Mouse (Mus musculus) E14TG2a.4 (cell line): ENCODE data around the gene Spata18.

Experiments used
- H3K27me3 ChIP-seq: 2 replicates; pipeline ENCODE4 v1.6.1; 2014; ENCODE audit warnings: low read length, control low read depth; ENCODE audit not compliant: insufficient read depth
- H3K36me3 ChIP-seq: 2 replicates; pipeline ENCODE4 v1.6.1; 2014; ENCODE audit warnings: low read length, control low read depth; ENCODE audit not compliant: insufficient read depth
- H3K4me1 ChIP-seq: replicated peaks from 2 replicates; pipeline ENCODE4 v1.6.1; 2014; ENCODE audit warnings: low read depth, low read length, control low read depth
- H3K4me3 ChIP-seq: replicated peaks from 2 replicates; pipeline ENCODE4 v1.5.1; 2014; ENCODE audit warnings: mild to moderate bottlenecking, low read length
- H3K9me3 ChIP-seq: 2 replicates; pipeline ENCODE4 v1.6.1; 2014; ENCODE audit warnings: low read length, control low read depth
- CTCF ChIP-seq: conservative IDR thresholded peaks from 2 replicates; pipeline ENCODE4 v1.5.1; 2014; ENCODE audit warnings: low read length
- NANOG ChIP-seq: IDR thresholded peaks from 2 replicates; pipeline ENCODE4 v1.6.1; 2014; ENCODE audit warnings: borderline replicate concordance, low read length, mixed read lengths
- POU5F1 ChIP-seq: IDR thresholded peaks from 2 replicates; pipeline ENCODE4 v1.6.1; 2014; ENCODE audit warnings: low read length, borderline replicate concordance

Gene Spata18

DNA sequence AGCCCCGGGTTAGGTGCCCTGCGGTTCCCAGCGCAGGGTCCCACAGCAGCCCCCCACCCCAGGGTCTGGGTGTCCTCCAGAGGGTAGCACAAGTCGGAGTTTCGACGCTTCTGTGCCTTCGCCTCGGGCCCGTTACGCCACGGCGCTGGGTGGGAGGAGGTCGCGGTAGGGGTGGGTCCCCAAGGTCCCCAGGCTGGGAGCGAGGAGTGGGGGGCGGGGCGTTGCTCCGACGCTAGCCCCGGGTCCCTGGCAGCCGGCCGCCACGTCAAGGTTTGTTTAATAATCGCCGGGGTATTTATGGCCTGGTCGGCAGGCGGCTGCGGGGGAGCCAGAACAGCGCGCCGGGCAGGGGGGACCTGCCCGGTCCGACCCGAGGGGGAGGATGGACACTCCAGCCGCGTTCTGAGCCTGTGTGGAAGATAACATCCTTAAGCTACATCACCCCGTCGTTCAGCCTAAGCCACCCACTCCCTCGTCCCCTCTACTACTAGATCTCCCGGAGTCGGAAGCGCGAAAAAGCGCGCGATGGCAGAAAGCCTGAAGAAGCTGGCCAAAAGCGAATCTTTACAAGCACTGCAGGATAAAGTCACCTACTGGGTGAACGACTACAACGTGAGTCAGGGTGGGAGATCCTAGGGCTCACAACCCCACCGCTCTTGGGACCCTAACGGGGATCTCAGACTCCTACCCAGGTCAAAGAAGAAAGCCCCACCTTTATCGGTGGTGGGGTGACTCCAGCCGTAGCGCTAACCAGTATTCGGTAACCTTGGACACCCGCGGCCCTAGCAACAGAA, at the start of gene Spata18:
TSS of gene Spata18 (plus strand) at position 319 of the 794 bp plus-strand sequence.
- H3K36me3 ChIP-seq = no peaks in the 10 kb centered on the region
- peaks cover 81% of the 10 kb centered on the region for H3K27me3 ChIP-seq
- TF ChIP-seq POU5F1 (no peak), CTCF (no peak), NANOG (no peak)
- peaks cover 26% of the 10 kb centered on the region for H3K4me1 ChIP-seq
- H3K4me3 ChIP-seq = peak within 1 kb of the TSS; percentile 76
- H3K9me3 ChIP-seq = no peaks in the 10 kb centered on the region

DNA sequence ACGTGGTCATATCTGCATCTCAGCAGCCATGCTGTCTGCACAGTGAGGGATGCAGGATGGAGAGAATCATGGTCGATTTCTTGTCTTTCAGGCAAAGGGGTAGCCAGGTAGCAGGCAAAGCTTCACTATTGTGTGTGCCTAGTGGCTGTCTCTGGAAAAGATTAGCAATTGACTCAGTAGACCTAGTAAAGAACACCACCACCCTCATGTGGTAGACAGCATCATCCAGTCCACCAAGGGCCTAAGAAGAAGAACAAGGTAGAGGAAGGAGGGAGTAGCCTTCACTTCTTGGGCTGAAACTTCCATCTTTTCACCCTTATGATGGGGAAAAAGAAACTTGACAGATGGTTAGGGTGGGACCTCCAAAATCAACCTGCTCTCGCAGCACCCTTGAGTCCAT, 48.3 kb upstream of the Spata18 start:
- Histone ChIP-seq H3K36me3 (no peaks in the 10 kb centered on the region), H3K4me1 (peaks cover 7% of the 10 kb centered on the region), H3K4me3 (no peak overlapping the region), H3K9me3 (peaks cover 9% of the 10 kb centered on the region), H3K27me3 (no peaks in the 10 kb centered on the region)
- TF ChIP-seq POU5F1 (no peak), CTCF (no peak), NANOG (no peak)

DNA sequence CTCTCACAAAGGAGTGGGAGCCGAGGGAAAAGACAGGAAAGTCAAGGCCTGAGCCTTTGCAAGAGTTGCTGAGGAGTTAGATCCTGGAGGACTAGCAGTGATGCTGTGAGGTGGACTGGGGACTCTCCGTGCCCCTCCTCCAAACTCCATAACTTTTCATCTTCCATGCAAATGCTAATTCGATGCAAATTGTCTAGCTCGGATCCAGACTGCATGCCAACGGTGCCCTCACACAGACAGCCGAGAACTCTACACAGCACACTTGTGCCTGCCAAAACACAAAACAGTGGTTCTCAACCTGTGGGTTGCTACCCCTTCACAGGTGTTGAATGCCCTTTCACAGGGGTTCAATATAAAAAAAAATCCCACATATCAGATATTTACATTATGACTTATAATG, 46.6 kb upstream of the Spata18 start:
- TF ChIP-seq POU5F1 (no peak), NANOG (no peak), CTCF (no peak)
- Histone ChIP-seq H3K27me3 (no peaks in the 10 kb centered on the region), H3K36me3 (no peaks in the 10 kb centered on the region), H3K9me3 (peaks cover 9% of the 10 kb centered on the region), H3K4me3 (no peak overlapping the region), H3K4me1 (peaks cover under 1% of the 10 kb centered on the region; the same call in 1 of the 2 replicates)

DNA sequence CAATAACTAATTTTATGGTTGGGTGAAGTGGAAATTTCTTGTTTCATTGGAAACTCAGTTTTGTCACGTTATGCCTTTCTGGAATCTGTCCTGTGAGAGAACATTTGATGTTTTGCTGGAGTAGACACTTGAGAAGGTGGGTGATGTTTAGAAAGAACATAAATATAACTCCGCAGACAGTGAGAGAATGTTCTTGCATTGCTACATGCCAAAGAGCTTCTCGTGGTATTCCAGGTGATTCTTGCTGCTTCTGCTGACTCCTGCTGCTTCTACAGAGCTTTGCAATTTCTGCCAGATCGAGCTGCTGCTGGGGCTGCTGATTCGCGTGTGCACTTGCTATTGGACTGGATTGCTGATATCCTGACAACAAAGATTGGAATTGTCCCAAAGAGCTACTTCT, 46.2 kb upstream of the Spata18 start:
- H3K9me3 ChIP-seq = peaks cover 12% of the 10 kb centered on the region
- H3K4me1 ChIP-seq = no peaks in the 10 kb centered on the region
- H3K36me3 ChIP-seq = no peaks in the 10 kb centered on the region
- H3K4me3 ChIP-seq = no peak overlapping the region
- TF ChIP-seq POU5F1 (no peak), CTCF (no peak)
- no peaks in the 10 kb centered on the region for H3K27me3 ChIP-seq

DNA sequence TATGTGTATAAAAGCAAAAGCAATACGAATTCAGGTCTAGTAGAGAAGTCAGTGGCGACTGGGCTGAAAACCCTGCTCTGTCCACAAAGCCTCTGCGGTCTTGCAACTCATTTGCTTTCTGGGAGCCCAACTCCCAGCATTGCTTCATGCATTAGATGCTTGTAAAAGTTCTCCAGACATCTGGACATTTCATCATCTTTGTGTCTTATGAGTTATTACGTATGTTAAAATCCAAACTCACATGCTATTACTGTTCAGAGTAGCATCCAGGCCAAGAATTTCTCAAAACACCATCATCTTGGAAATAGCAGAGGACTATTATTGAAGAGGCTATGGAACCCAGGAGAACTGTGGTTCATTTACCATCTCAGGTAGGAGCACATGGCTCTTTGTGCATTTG, 40.1 kb upstream of the Spata18 start:
- Histone ChIP-seq H3K36me3 (no peaks in the 10 kb centered on the region), H3K27me3 (no peaks in the 10 kb centered on the region), H3K4me1 (no peaks in the 10 kb centered on the region), H3K9me3 (peaks cover 18% of the 10 kb centered on the region), H3K4me3 (no peak overlapping the region)
- TF ChIP-seq CTCF (no peak), NANOG (no peak), POU5F1 (no peak)

DNA sequence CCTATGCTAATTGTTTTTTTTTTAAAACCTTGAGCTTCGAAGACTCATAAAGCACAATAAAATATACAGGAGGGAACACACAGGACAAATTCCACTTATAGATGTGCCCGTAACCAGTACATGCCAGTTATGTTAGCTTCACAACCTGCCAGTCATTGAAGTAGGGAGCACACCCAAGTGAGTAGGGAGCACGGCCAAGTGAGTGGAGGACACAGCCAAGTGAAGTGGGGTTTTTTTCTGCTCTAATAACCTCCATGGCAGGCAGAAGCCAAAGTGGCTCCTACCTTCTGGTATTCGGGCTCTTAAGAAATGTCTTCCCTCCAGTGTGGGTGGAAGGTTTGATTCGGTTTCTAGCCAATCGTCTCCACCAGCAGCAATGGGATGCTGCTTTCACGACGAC, 37.9 kb upstream of the Spata18 start:
- Histone ChIP-seq H3K27me3 (no peaks in the 10 kb centered on the region), H3K4me1 (no peaks in the 10 kb centered on the region)
- TF ChIP-seq POU5F1 (no peak), CTCF (no peak), NANOG (no peak)

DNA sequence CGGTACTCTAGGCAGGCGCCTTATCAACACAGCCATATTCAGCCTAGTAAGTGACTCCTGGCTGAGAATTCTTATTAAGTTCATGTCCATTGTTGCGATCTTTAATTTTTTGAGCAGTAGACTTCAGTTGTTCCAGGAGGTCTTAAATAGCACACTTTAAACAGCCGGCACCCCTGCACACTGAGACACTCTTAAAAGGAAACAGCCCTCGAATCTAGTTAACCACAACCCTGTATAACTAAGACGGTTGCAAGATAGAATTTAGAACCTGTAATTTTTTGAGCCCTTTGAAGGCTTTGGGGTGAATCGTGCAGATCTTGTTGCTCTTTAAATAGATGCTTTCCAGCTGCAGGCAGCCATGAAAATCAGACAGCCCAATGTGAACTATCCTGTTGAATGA, 36.0 kb upstream of the Spata18 start:
- Histone ChIP-seq H3K4me1 (no peaks in the 10 kb centered on the region), H3K36me3 (no peaks in the 10 kb centered on the region), H3K9me3 (peaks cover 5% of the 10 kb centered on the region), H3K4me3 (no peak overlapping the region), H3K27me3 (no peaks in the 10 kb centered on the region)
- TF ChIP-seq NANOG (no peak), POU5F1 (no peak)

More for the DNA sequence above, 37.9 kb upstream of the Spata18 start:
- H3K36me3 ChIP-seq = no peaks in the 10 kb centered on the region
- H3K4me3 ChIP-seq = no peak overlapping the region
- peaks cover 11% of the 10 kb centered on the region for H3K9me3 ChIP-seq

DNA sequence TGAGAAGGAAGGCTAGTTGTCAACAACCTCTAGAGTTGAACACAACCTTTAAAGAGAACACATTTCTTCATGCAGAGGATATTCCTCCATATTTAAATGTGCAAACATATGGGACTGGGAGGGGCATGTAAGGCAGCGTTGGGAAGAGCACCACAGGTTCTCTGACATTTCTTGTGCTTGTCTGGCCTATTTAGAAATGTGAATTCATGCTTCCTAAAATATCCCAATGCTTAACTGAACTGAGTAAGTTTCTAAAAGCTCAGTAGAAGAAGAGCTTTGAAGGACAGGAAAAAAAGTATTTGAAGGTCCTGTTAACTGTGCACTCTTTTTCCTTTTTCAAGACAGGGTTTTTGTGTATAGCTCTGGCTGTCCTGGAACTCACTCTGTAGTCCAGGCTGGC, 32.2 kb upstream of the Spata18 start:
- Histone ChIP-seq H3K27me3 (no peaks in the 10 kb centered on the region), H3K4me1 (no peaks in the 10 kb centered on the region)
- TF ChIP-seq CTCF (no peak), POU5F1 (no peak), NANOG (no peak)

DNA sequence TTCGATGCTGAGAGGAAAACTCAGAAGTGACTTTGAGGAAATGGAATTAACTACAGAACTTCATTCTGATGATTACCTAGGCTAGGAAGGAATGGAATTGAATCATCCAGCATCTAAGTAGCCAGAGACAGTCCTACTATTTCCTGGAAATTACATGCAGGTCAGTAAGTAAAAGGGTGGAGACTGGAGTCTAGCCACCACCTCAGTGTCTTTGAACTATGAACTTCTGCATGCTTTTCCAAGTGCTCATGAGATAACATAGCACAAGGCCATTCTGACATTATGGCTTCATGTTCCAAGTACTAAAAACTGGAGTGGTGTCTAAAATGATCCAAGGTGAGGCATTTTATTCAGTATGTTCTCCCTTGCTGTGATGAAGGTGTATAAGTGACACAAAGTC, 25.7 kb upstream of the Spata18 start:
- Histone ChIP-seq H3K9me3 (no peaks in the 10 kb centered on the region), H3K27me3 (no peaks in the 10 kb centered on the region), H3K36me3 (no peaks in the 10 kb centered on the region), H3K4me1 (peaks cover 7% of the 10 kb centered on the region; the same call in 1 of the 2 replicates), H3K4me3 (no peak overlapping the region)
- TF ChIP-seq NANOG (no peak), POU5F1 (no peak), CTCF (no peak)

More for the DNA sequence above, 32.2 kb upstream of the Spata18 start:
- no peaks in the 10 kb centered on the region for H3K36me3 ChIP-seq
- no peak overlapping the region for H3K4me3 ChIP-seq
- no peaks in the 10 kb centered on the region for H3K9me3 ChIP-seq
